8 mouse cellular contexts compared by ENCODE assay signal in the genomic region with DNA sequence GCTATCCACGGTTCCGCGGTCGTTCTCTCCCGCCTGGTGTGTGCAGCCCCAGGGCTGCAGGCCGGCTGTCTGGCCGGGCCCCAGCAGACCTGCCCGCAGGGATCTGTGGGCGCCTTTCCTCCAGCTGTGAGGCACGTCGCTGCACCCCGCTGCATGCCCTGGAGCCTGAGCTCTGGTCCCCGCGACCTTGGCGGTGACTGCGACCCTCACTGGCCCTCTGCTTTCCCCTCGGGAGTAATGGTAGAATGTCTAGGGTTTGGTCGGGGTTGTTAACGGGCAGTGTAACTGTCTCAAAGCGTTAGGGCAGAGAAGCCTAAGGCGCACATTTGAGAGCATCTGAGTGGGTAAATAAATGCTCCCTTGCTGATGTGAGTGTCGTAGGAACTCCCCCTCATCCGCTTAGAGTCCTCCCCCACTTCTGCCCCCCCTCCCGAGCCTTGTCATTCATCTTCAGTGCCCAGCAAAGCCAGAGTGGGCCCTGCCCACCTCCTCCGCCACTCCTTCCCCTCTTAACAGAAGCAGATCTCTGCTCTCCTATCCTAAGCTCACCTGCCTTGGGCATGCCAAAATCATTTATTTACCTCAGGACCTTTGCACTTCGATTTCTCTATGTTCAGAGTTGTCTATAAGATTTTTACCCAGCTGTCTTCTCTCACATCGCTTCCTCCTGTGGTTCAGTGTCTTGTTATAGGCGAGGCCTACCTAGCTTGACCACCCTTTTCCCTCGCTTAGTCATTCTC. TPM values are rescaled to one million over a fixed set of nuclear protein-coding genes. Genes with fewer than 3 reads are reported as not detected.
DNase-seq lines count a peak whose midpoint lies in the region; ATAC-seq and TF ChIP-seq lines count a peak whose summit lies in the region.

No protein-coding gene starts in this region.

- TF ChIP-seq POLR2A in cortical plate, adult 2 months (IDR thresholded peaks at IDR 0.05; ENCODE audit: extremely low read depth, insufficient read depth, low read length), result no peak

- peak overlapping the region; percentile 89 for H3K4me2 ChIP-seq in hindbrain, embryonic 12.5 days (replicated peaks)
- peak overlapping the region; percentile 96 for H3K4me2 ChIP-seq in liver, embryonic 13.5 days

- H3K4me3 ChIP-seq in gastrocnemius, adult 2 months, result peak overlapping the region; percentile 98
- H3K4me3 ChIP-seq in cortical plate, adult 2 months (ENCODE audit: insufficient read depth, low read length), result peak overlapping the region; percentile 77
- peak overlapping the region; percentile 93 for H3K4me3 ChIP-seq in hindbrain, embryonic 12.5 days
- peak overlapping the region; percentile 91 for H3K4me3 ChIP-seq in liver, embryonic 13.5 days (replicated peaks)

- no peaks in the 10 kb centered on the region for H3K27me3 ChIP-seq in hindbrain, embryonic 12.5 days
- H3K27me3 ChIP-seq in liver, embryonic 13.5 days, result no peaks in the 10 kb centered on the region

- H3K27ac ChIP-seq in gastrocnemius, adult 2 months, result peak overlapping the region; percentile 91
- peak overlapping the region; percentile 47; the same call in 1 of the 2 replicates for H3K27ac ChIP-seq in cortical plate, adult 2 months (ENCODE audit: insufficient read depth, low read length)
- peak overlapping the region; percentile 89 for H3K27ac ChIP-seq in hindbrain, embryonic 12.5 days
- peak overlapping the region; percentile 91 for H3K27ac ChIP-seq in liver, embryonic 13.5 days

- WGBS in hindbrain, embryonic 12.5 days, result 9% methylated on average over 29 of the region's 29 CpGs
- 4% methylated on average over 29 of the region's 29 CpGs for WGBS in liver, embryonic 13.5 days (ENCODE audit: insufficient replicate concordance)

- DNase-seq in gastrocnemius, adult 2 months, result no peak
- no peak for DNase-seq in gastrocnemius, postnatal 14 days
- DNase-seq in liver, embryonic 13.5 days, result peak; percentile 20
- DNase-seq in naive thymus-derived CD4-positive, alpha-beta T cell, adult 2 months (ENCODE audit: low read depth), result peak; percentile 61
- DNase-seq in gastrocnemius, postnatal 4 days (ENCODE audit: low spot score in 2 of 2), result no peak

- peaks cover 10% of the 10 kb centered on the region; the same call in 1 of the 2 replicates for H3K36me3 ChIP-seq in hindbrain, embryonic 12.5 days
- peaks cover 15% of the 10 kb centered on the region for H3K36me3 ChIP-seq in liver, embryonic 13.5 days

- ATAC-seq in CD4-positive, CD25-positive, alpha-beta regulatory T cell, adult 4 months, result peak; percentile 15
- ATAC-seq in hindbrain, embryonic 12.5 days (ENCODE audit: low FRiP score), result no peak; the same call in 1 of the 2 replicates
- ATAC-seq in liver, embryonic 13.5 days (ENCODE audit: low read depth), result no peak

- peaks cover 9% of the 10 kb centered on the region for H3K4me1 ChIP-seq in cortical plate, adult 2 months (ENCODE audit: control insufficient read depth, insufficient read depth, low read length)
- H3K4me1 ChIP-seq in hindbrain, embryonic 12.5 days, result peaks cover 20% of the 10 kb centered on the region
- peaks cover 42% of the 10 kb centered on the region for H3K4me1 ChIP-seq in liver, embryonic 13.5 days (replicated peaks)

- TF ChIP-seq CTCF in gastrocnemius, adult 2 months (IDR thresholded peaks at IDR 0.05), result no peak
- no peak for TF ChIP-seq CTCF in cortical plate, adult 2 months (IDR thresholded peaks at IDR 0.05; ENCODE audit: extremely low read depth, insufficient read depth, low read length)

- no peaks in the 10 kb centered on the region for H3K9me3 ChIP-seq in hindbrain, embryonic 12.5 days (replicated peaks)
- no peaks in the 10 kb centered on the region for H3K9me3 ChIP-seq in liver, embryonic 13.5 days (replicated peaks)

- intact Hi-C loops in gastrocnemius, adult 2 months (cut with DNase I), result loop anchor here (2.0 to 5.0 kb wide), 2 partner anchors 135 to 194 kb away; a partner anchor contains a TSS
- intact Hi-C loops in gastrocnemius, postnatal 14 days (cut with DNase I; ENCODE audit: low total_unique reads), result loop anchor here (10.0 kb wide), 1 partner anchor 122 kb away; no protein-coding TSS in a partner anchor

- H3K9ac ChIP-seq in hindbrain, embryonic 12.5 days, result peak overlapping the region; percentile 96
- H3K9ac ChIP-seq in liver, embryonic 13.5 days, result peak overlapping the region; percentile 95

RNA-seq across cellular contexts. Expression of a gene that starts 0.7 kb away (rescaled TPM):
- 10 to 100 TPM; 47.4 to 54.4 TPM for total RNA-seq in gastrocnemius, adult 2 months (2021)
- total RNA-seq in gastrocnemius, postnatal 14 days (2021), result 10 to 100 TPM; 40.6 to 43.9 TPM
- polyA plus RNA-seq in CD4-positive, CD25-positive, alpha-beta regulatory T cell, adult 4 months (2017; shearing (Covaris generic)), result 10 to 100 TPM; 16.0 to 18.5 TPM
- 130 and 131 TPM in 2 replicates for polyA plus RNA-seq in cortical plate, adult 2 months (2012; rRNA removed)
- polyA plus RNA-seq in hindbrain, embryonic 12.5 days (2016; fragmentation: Nextera tagmentation; extraction: Ambion mirVana), result 54.4 and 62.3 TPM in 2 replicates
- polyA plus RNA-seq in liver, embryonic 13.5 days (2015; fragmentation: Nextera tagmentation; extraction: Ambion mirVana), result 21.6 and 28.3 TPM in 2 replicates
- 10 to 100 TPM; 44.6 to 50.8 TPM for total RNA-seq in gastrocnemius, postnatal 4 days (2021)

RNA-seq across cellular contexts. Expression of a gene that starts 53.3 kb away (rescaled TPM):
- 10 to 100 TPM in 1 of 2 experiments, 1 to 10 TPM in 1; 7.5 to 11.1 TPM for total RNA-seq in gastrocnemius, adult 2 months (2021)
- 1 to 10 TPM; 6.0 to 8.2 TPM for total RNA-seq in gastrocnemius, postnatal 14 days (2021)
- 1 to 10 TPM; 1.9 to 3.2 TPM for polyA plus RNA-seq in CD4-positive, CD25-positive, alpha-beta regulatory T cell, adult 4 months (2017; shearing (Covaris generic))
- 10.9 and 11.4 TPM in 2 replicates for polyA plus RNA-seq in cortical plate, adult 2 months (2012; rRNA removed)
- 20.2 and 22.5 TPM in 2 replicates for polyA plus RNA-seq in hindbrain, embryonic 12.5 days (2016; fragmentation: Nextera tagmentation; extraction: Ambion mirVana)
- polyA plus RNA-seq in liver, embryonic 13.5 days (2015; fragmentation: Nextera tagmentation; extraction: Ambion mirVana), result 1.6 and 1.8 TPM in 2 replicates
- total RNA-seq in gastrocnemius, postnatal 4 days (2021), result 10 to 100 TPM; 14.5 to 18.0 TPM

RNA-seq across cellular contexts. Expression of a gene that starts 54.4 kb away (rescaled TPM):
- under 1 TPM; 0.13 to 0.31 TPM for total RNA-seq in gastrocnemius, adult 2 months (2021)
- 1 to 10 TPM; 1.1 to 1.7 TPM for total RNA-seq in gastrocnemius, postnatal 14 days (2021)
- under 1 TPM; 0.35 to 0.39 TPM for polyA plus RNA-seq in CD4-positive, CD25-positive, alpha-beta regulatory T cell, adult 4 months (2017; shearing (Covaris generic))
- polyA plus RNA-seq in cortical plate, adult 2 months (2012; rRNA removed), result 38.6 and 38.8 TPM in 2 replicates
- 5.3 and 6.7 TPM in 2 replicates for polyA plus RNA-seq in hindbrain, embryonic 12.5 days (2016; fragmentation: Nextera tagmentation; extraction: Ambion mirVana)
- polyA plus RNA-seq in liver, embryonic 13.5 days (2015; fragmentation: Nextera tagmentation; extraction: Ambion mirVana), result not detected in 2 replicates
- 1 to 10 TPM; 2.3 TPM for total RNA-seq in gastrocnemius, postnatal 4 days (2021)

Comparison
In these comparisons a context has a peak if more than half of its experiments do, and no peak if none do; other contexts are left out.
1. DNase-seq: peak in liver, embryonic 13.5 days (single experiment) and naive thymus-derived CD4-positive, alpha-beta T cell, adult 2 months (single experiment); none in gastrocnemius, adult 2 months (single experiment), gastrocnemius, postnatal 14 days (single experiment) and gastrocnemius, postnatal 4 days (0 of 2).
2. Peak in every context shown above with its lines, with median percentiles within 50 percentile points of each other: H3K27ac ChIP-seq and H3K4me3 ChIP-seq.